ENCODE assay signal across 11 mouse cellular contexts in the genomic region with DNA sequence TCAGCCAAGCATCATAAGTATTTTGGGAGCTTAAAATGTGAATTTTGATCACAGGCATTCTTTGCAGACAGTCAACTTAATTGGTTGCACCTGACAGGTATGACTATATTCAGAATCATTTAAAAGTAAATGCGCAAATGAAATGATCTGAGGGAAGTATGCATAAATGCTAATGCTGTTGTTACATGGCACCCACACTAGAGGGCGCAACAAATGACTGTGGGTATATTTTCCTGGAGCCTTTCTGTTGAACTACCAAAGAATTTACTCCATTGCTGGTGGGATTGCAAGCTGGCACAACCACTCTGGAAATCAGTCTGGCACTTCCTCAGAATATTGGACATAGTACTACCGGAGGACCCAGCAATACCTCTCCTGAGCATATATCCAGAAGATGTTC.
DNase-seq lines count a peak whose midpoint lies in the region; ATAC-seq lines count a peak whose summit lies in the region.
"Had no signal": no experiment of that assay in that cellular context is flagged by ENCODE, and none has a peak within 500 bp of the region (broad histone marks: within the 10 kb centered on the region; RNA-seq: fewer than 3 reads in every experiment).

No protein-coding gene starts in this region.

- ATAC-seq in inflammation-experienced regulatory T-cells, adult 6 months, result no peak
- ATAC-seq: midbrain, embryonic 15.5 days had no signal

- peak; percentile 3 for DNase-seq in kidney, adult 9 months
- DNase-seq in kidney, postnatal 10 days, result no peak
- peak; percentile 6 for DNase-seq in thymus, postnatal 25 days
- DNase-seq in thymus, postnatal 10 days (ENCODE audit: low spot score in 2 of 2), result no peak
- DNase-seq in R1 (ENCODE audit: low read depth, low spot score), result peak; percentile 22
- DNase-seq in cerebellum, adult 11-12 months, result no peak
- DNase-seq: liver; lung, postnatal 4 days; right cerebral cortex, adult 18-20 months had no signal

Comparison
In these comparisons a context has a peak if more than half of its experiments do, and no peak if none do; other contexts are left out.
1. DNase-seq: peak in kidney, adult 9 months (single experiment), thymus, postnatal 25 days (single experiment) and R1 (single experiment); none in kidney, postnatal 10 days (single experiment), thymus, postnatal 10 days (0 of 2) and cerebellum, adult 11-12 months (single experiment).